Mouse (Mus musculus): ENCODE data around the gene 4931406P16Rik. TPM values are rescaled to one million over a fixed set of nuclear protein-coding genes. Genes with fewer than 3 reads are reported as not detected.

The 4931406P16Rik gene
- polyA plus RNA-seq, 1 experiment from 2014 or later: 28.7 TPM

DNA sequence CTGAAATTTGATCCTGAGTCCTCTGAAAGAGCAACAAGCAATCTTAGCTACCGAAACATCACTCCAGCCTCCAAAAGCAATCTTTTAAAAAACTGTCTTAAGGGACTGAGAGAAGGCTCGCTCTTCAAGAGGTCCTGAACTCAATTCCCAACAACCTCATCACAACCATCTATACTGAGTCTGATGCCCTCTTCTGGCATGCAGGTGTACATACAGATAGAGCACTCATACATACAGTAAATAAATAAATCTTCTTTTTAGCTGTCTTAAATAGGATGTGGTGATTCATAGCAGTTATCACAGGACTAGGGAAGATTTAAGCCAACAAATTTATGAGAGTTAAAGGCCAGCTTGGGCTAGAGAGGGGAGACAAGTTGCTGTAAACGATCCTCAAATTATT, 117.7 kb downstream of the 4931406P16Rik start:
- H3K27ac ChIP-seq: 0 out of 2 replicates have a peak overlapping the region, but pooled peaks have one; percentile 75

DNA sequence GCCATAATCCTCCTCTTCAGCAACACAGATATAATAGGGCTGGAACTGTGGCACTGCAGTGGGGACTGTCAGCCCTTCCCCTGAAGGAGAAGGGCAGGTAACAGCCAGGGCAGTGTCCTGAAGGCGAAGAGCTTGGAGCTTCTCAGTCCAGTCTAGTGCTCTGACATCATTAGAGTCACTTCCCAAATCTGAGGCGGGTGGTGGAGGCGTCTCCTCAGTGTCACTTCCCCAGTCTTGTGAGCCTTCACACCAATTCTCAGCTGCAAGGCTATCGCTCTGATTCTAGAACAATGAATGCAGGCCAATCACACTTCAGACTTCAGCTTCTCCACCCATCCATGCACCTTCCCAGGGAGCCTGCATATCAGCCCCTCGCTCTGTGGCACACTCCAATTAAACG, 120.5 kb downstream of the 4931406P16Rik start:
- no peak overlapping the region for H3K4me3 ChIP-seq (replicated peaks)
- ATAC-seq: no peak
- no peaks in the 10 kb centered on the region for H3K27me3 ChIP-seq (replicated peaks)
- no peaks in the 10 kb centered on the region for H3K9me3 ChIP-seq
- H3K9ac ChIP-seq: no peak overlapping the region
- peaks cover 7% of the 10 kb centered on the region for H3K4me1 ChIP-seq (replicated peaks)
- H3K36me3 ChIP-seq: peaks cover 14% of the 10 kb centered on the region; the same call in 1 of the 2 replicates
- no peak overlapping the region for H3K27ac ChIP-seq
- WGBS: 94% methylated on average over 6 of the region's 6 CpGs
- H3K4me2 ChIP-seq (replicated peaks): no peak overlapping the region

More for the DNA sequence above, 117.7 kb downstream of the 4931406P16Rik start:
- Histone ChIP-seq H3K4me3 (replicated peaks) (peak overlapping the region; percentile 98), H3K4me1 (replicated peaks) (peaks cover 7% of the 10 kb centered on the region), H3K9ac (peak overlapping the region; percentile 98), H3K4me2 (replicated peaks) (peak overlapping the region; percentile 78), H3K36me3 (peaks cover 6% of the 10 kb centered on the region; the same call in 1 of the 2 replicates), H3K27me3 (replicated peaks) (no peaks in the 10 kb centered on the region), H3K9me3 (no peaks in the 10 kb centered on the region)
- peak; percentile 46 for ATAC-seq
- 46% methylated on average over 3 of the region's 3 CpGs for WGBS

DNA sequence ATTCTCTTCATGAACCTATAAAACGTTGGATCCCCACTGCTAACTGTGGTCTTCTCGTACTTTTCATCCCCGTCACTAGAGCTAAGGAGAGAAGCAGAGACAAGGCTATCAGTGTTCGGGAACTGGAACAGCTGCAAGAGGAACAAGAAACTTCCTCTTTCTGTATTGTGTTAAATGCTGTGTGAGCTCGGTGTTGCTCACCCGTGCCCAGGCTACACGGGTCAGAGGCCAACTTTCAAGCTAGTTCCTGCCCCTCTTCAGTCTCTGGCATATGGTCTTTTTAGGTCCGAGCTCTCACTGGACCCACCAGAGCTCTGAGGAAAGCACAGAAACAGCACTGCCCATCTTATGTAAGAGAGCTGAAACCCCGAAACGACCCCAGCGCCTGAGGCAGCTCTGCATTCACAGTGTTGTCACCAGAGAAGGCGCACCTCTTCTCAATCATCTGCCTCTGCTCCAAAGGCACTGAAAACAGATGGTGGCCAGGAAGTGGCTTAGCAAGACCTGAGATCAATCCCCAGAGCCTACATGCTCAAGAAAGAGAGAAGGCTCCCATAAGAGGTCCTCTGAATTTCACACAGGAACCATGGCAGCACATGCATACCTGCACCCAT, 123.9 kb downstream of the 4931406P16Rik start:
- H3K4me3 ChIP-seq (replicated peaks): no peak overlapping the region
- H3K36me3 ChIP-seq: peaks cover 37% of the 10 kb centered on the region; the same call in 1 of the 2 replicates
- H3K27ac ChIP-seq: no peak overlapping the region
- H3K27me3 ChIP-seq (replicated peaks): no peaks in the 10 kb centered on the region
- H3K9me3 ChIP-seq: no peaks in the 10 kb centered on the region
- ATAC-seq: no peak
- H3K4me2 ChIP-seq (replicated peaks): no peak overlapping the region
- 89% methylated on average over 12 of the region's 12 CpGs for WGBS
- H3K4me1 ChIP-seq (replicated peaks): no peaks in the 10 kb centered on the region
- no peak overlapping the region for H3K9ac ChIP-seq

Other genes starting within 250 kb of the 4931406P16Rik start
- not detected in 2 replicates for gene Scgb1b30, start 218.1 kb downstream of the 4931406P16Rik start, polyA plus RNA-seq (2015; fragmentation: Nextera tagmentation; extraction: Ambion mirVana)
- gene Wtip, start 180.3 kb downstream of the 4931406P16Rik start, polyA plus RNA-seq (2015; fragmentation: Nextera tagmentation; extraction: Ambion mirVana): 4.0 and 4.7 TPM in 2 replicates
- 156 and 168 TPM in 2 replicates for gene Uba2, start 144.0 kb downstream of the 4931406P16Rik start, polyA plus RNA-seq (2015; fragmentation: Nextera tagmentation; extraction: Ambion mirVana)
- 55.9 TPM in 2 replicates for gene Pdcd2l, start 116.9 kb downstream of the 4931406P16Rik start, polyA plus RNA-seq (2015; fragmentation: Nextera tagmentation; extraction: Ambion mirVana)
- 421 and 423 TPM in 2 replicates for gene Gpi1, start 83.2 kb downstream of the 4931406P16Rik start, polyA plus RNA-seq (2015; fragmentation: Nextera tagmentation; extraction: Ambion mirVana)
- gene Gm6096, start 62.5 kb downstream of the 4931406P16Rik start, polyA plus RNA-seq (2015; fragmentation: Nextera tagmentation; extraction: Ambion mirVana): not detected in 2 replicates
- gene Lsm14a, start 79.8 kb upstream of the 4931406P16Rik start, polyA plus RNA-seq (2015; fragmentation: Nextera tagmentation; extraction: Ambion mirVana): 71.6 and 75.9 TPM in 2 replicates

Data from intestine, embryonic 15.5 days (tissue).